Mouse (Mus musculus) CH12.LX (cell line): ENCODE results near the gene Armh1. TPM values are rescaled to one million over a fixed set of nuclear protein-coding genes. Genes with fewer than 3 reads are reported as not detected.
A peak's percentile ranks its signal among the peaks of the same experiment; 100 is the strongest.

ENCODE experiments used
- DNase-seq: peaks from one replicate; pipeline ENCODE4 v3.0.0-alpha.2; 2013; ENCODE audit errors: extremely low read depth
- H3K27ac ChIP-seq: 2 replicates; pipeline ENCODE4 v1.5.1; 2012; ENCODE audit warnings: low read depth, mild to moderate bottlenecking, control low read depth, moderate library complexity; ENCODE audit not compliant: insufficient read depth
- H3K27me3 ChIP-seq: replicated peaks from 2 replicates; pipeline ENCODE3; 2012; ENCODE audit warnings: inconsistent platforms
- H3K36me3 ChIP-seq, 2 experiments: replicated peaks in 1 of 2; 2 replicates each; pipeline versions ENCODE3 to v1.6.1; 2012; ENCODE audit warnings: inconsistent platforms in 1 of 2, low read length in 1 of 2, mild to moderate bottlenecking in 1 of 2, mixed read lengths in 1 of 2, moderate library complexity in 1 of 2; ENCODE audit not compliant: control insufficient read depth in 1 of 2, insufficient read depth in 1 of 2
- H3K4me1 ChIP-seq, 2 experiments: 2 replicates each; pipeline ENCODE4 v1.6.1; 2012; ENCODE audit warnings: inconsistent platforms in 1 of 2, moderate library complexity in 1 of 2; ENCODE audit not compliant: insufficient read depth in 2 of 2, control insufficient read depth in 1 of 2
- H3K4me2 ChIP-seq: 2 replicates; pipeline ENCODE4 v1.6.1; 2012; ENCODE audit warnings: low read depth, mild to moderate bottlenecking, control low read depth; ENCODE audit not compliant: poor library complexity, insufficient read depth, severe bottlenecking
- H3K4me3 ChIP-seq, 3 experiments: fragments of 150-350 bp in 1 of 3; sonication (generic) in 1 of 3; replicated peaks in 1 of 3; 2 replicates each; pipeline versions ENCODE3 to v1.5.1; 2011 to 2012; ENCODE audit warnings: low read depth in 2 of 3, low read length in 2 of 3, mild to moderate bottlenecking in 2 of 3, moderate library complexity in 2 of 3, control low read depth in 1 of 3, improper control_type of control experiment in 1 of 3, inconsistent platforms in 1 of 3, mixed read lengths in 1 of 3; ENCODE audit not compliant: poor library complexity in 1 of 3
- H3K79me2 ChIP-seq: replicated peaks from 2 replicates; pipeline ENCODE4 v1.6.1; 2012; ENCODE audit warnings: mild to moderate bottlenecking, moderate library complexity; ENCODE audit not compliant: control insufficient read depth, poor library complexity, insufficient read depth, severe bottlenecking; ENCODE audit errors: extremely low read depth
- H3K9ac ChIP-seq: 2 replicates; pipeline ENCODE4 v1.6.1; 2012; ENCODE audit warnings: low read depth, mild to moderate bottlenecking, control low read depth, moderate library complexity; ENCODE audit not compliant: insufficient read depth
- H3K9me3 ChIP-seq: replicated peaks from 2 replicates; pipeline ENCODE3; 2012; ENCODE audit warnings: low read length, inconsistent platforms, mixed read lengths
- BHLHE40 ChIP-seq: IDR thresholded peaks from 2 replicates; pipeline ENCODE4 v1.6.1; 2011; ENCODE audit warnings: mild to moderate bottlenecking, low read depth, low read length, improper control_type of control experiment
- CTCF ChIP-seq, 2 experiments: IDR thresholded peaks in 1 of 2; conservative IDR thresholded peaks in 1 of 2; 2 replicates each; pipeline ENCODE4 v1.5.1; 2011 to 2012; ENCODE audit warnings: low read depth in 2 of 2, low read length in 2 of 2, improper control_type of control experiment in 1 of 2, inconsistent platforms in 1 of 2, mild to moderate bottlenecking in 1 of 2, moderate library complexity in 1 of 2
- E2F4 ChIP-seq: IDR thresholded peaks from 2 replicates; pipeline ENCODE4 v1.6.1; 2011; ENCODE audit warnings: low read depth, low read length, improper control_type of control experiment; ENCODE audit not compliant: insufficient replicate concordance
- ELF1 ChIP-seq: IDR thresholded peaks from 2 replicates; pipeline ENCODE4 v1.6.1; 2014; ENCODE audit warnings: low read depth, mild to moderate bottlenecking, inconsistent platforms, low read length, improper control_type of control experiment
- EP300 ChIP-seq: IDR thresholded peaks from 2 replicates; pipeline ENCODE4 v1.6.1; 2011; ENCODE audit warnings: low read length, improper control_type of control experiment
- ETS1 ChIP-seq: conservative IDR thresholded peaks from 2 replicates; pipeline ENCODE4 v1.6.1; 2012; ENCODE audit warnings: low read depth, mild to moderate bottlenecking, inconsistent platforms, low read length, improper control_type of control experiment, moderate library complexity
- GABPA ChIP-seq: IDR thresholded peaks from 2 replicates; pipeline ENCODE4 v1.6.1; 2012; ENCODE audit warnings: low read depth, low read length, improper control_type of control experiment, inconsistent platforms; ENCODE audit not compliant: insufficient replicate concordance
- HCFC1 ChIP-seq: IDR thresholded peaks from 2 replicates; pipeline ENCODE4 v1.6.1; 2012; ENCODE audit warnings: low read depth, mild to moderate bottlenecking, inconsistent platforms, low read length, improper control_type of control experiment
- IRF4 ChIP-seq: IDR thresholded peaks from 2 replicates; pipeline ENCODE4 v1.6.1; 2014; ENCODE audit warnings: low read depth, mild to moderate bottlenecking, inconsistent platforms, low read length, improper control_type of control experiment
- JUN ChIP-seq: IDR thresholded peaks from 2 replicates; pipeline ENCODE4 v1.6.1; 2011; ENCODE audit warnings: low read depth, mild to moderate bottlenecking, low read length, improper control_type of control experiment, moderate library complexity; ENCODE audit not compliant: insufficient read depth
- JUND ChIP-seq: conservative IDR thresholded peaks from 2 replicates; pipeline ENCODE4 v1.6.1; 2011; ENCODE audit warnings: low read depth, low read length, improper control_type of control experiment
- KAT2A ChIP-seq: IDR thresholded peaks from 2 replicates; pipeline ENCODE4 v1.6.1; 2012; ENCODE audit warnings: low read length, improper control_type of control experiment, inconsistent platforms; ENCODE audit not compliant: insufficient replicate concordance
- MAFK ChIP-seq: IDR thresholded peaks from 2 replicates; pipeline ENCODE4 v1.6.1; 2011; ENCODE audit warnings: low read length, improper control_type of control experiment; ENCODE audit not compliant: insufficient replicate concordance
- MAX ChIP-seq: IDR thresholded peaks from 2 replicates; pipeline ENCODE4 v1.6.1; 2011; ENCODE audit warnings: low read length, improper control_type of control experiment
- MEF2A ChIP-seq: IDR thresholded peaks from 2 replicates; pipeline ENCODE4 v1.6.1; 2014; ENCODE audit warnings: low read depth, mild to moderate bottlenecking, inconsistent platforms, low read length, improper control_type of control experiment, borderline replicate concordance
- MXI1 ChIP-seq: IDR thresholded peaks from 2 replicates; pipeline ENCODE4 v1.6.1; 2011; ENCODE audit warnings: mild to moderate bottlenecking, low read depth, low read length, improper control_type of control experiment
- NELFE ChIP-seq: IDR thresholded peaks from 2 replicates; pipeline ENCODE4 v1.6.1; 2011; ENCODE audit warnings: low read depth, low read length, improper control_type of control experiment
- PAX5 ChIP-seq: IDR thresholded peaks from 2 replicates; pipeline ENCODE4 v1.6.1; 2012; ENCODE audit warnings: low read length, inconsistent platforms, mixed read lengths
- RAD21 ChIP-seq: IDR thresholded peaks from 2 replicates; pipeline ENCODE4 v1.6.1; 2011; ENCODE audit warnings: low read depth, mild to moderate bottlenecking, low read length, improper control_type of control experiment, moderate library complexity
- SIN3A ChIP-seq: IDR thresholded peaks from 2 replicates; pipeline ENCODE4 v1.6.1; 2012; ENCODE audit warnings: low read length, improper control_type of control experiment, inconsistent platforms
- SMC3 ChIP-seq: IDR thresholded peaks from 2 replicates; pipeline ENCODE4 v1.6.1; 2011; ENCODE audit warnings: low read depth, low read length, improper control_type of control experiment
- TBP ChIP-seq: conservative IDR thresholded peaks from 2 replicates; pipeline ENCODE4 v1.6.1; 2011; ENCODE audit warnings: low read depth, low read length, improper control_type of control experiment
- TCF12 ChIP-seq: IDR thresholded peaks from 2 replicates; pipeline ENCODE4 v1.6.1; 2014; ENCODE audit warnings: low read depth, mild to moderate bottlenecking, inconsistent platforms, low read length, improper control_type of control experiment
- UBTF ChIP-seq: IDR thresholded peaks from 2 replicates; pipeline ENCODE4 v1.6.1; 2012; ENCODE audit warnings: low read depth, mild to moderate bottlenecking, inconsistent platforms, low read length, improper control_type of control experiment, moderate library complexity
- USF1 ChIP-seq: IDR thresholded peaks from 2 replicates; pipeline ENCODE4 v1.6.1; 2014; ENCODE audit warnings: low read depth, mild to moderate bottlenecking, inconsistent platforms, low read length, improper control_type of control experiment
- USF2 ChIP-seq: conservative IDR thresholded peaks from 2 replicates; pipeline ENCODE4 v1.6.1; 2011; ENCODE audit warnings: low read depth, low read length, improper control_type of control experiment
- ZC3H11A ChIP-seq: IDR thresholded peaks from 2 replicates; pipeline ENCODE4 v1.6.1; 2012; ENCODE audit warnings: low read depth, mild to moderate bottlenecking, inconsistent platforms, low read length, improper control_type of control experiment
- ZKSCAN1 ChIP-seq: IDR thresholded peaks from 2 replicates; pipeline ENCODE4 v1.6.1; 2012; ENCODE audit warnings: low read depth, inconsistent platforms, low read length, improper control_type of control experiment, borderline replicate concordance
- ZNF384 ChIP-seq: IDR thresholded peaks from 2 replicates; pipeline ENCODE4 v1.6.1; 2012; ENCODE audit warnings: low read depth, low read length, improper control_type of control experiment, inconsistent platforms
- dilution Hi-C: fragments of 300-500 bp; cut with MboI; formaldehyde crosslinking; loops from 2 replicates; pipeline ENCODE4 v1.14.3; 2020; ENCODE audit warnings: low sequenced_read_pairs; ENCODE audit not compliant: extremely low pct_unique_long_range_greater_than_20kb, extremely low pct_ligation_motif_present
- in situ Hi-C: fragments of 300-500 bp; cut with MboI; formaldehyde crosslinking; loops from 3 replicates; pipeline ENCODE4 v1.14.3; 2019; ENCODE audit warnings: low sequenced_read_pairs, low pct_ligation_motif_present, low pct_unique_long_range_greater_than_20kb, mixed read lengths
- polyA plus RNA-seq: library from polyadenylated mRNA; unstranded; fragments of >175 nt; gene quantifications from 2 replicates; pipeline ENCODE4 v1.2.1, GENCODE M21; 2012; ENCODE audit warnings: low read depth; ENCODE audit not compliant: insufficient read length
- total RNA-seq, 2 experiments: library from RNA; depleted of rRNA; stranded (reverse); fragments of 300-350 nt in 1 of 2; fragments of >200 nt in 1 of 2; gene quantifications; 2 replicates each; pipeline ENCODE4 v1.2.3; 2012 to 2014

Gene Armh1
- total and polyA plus RNA-seq, 3 experiments = not detected

GRCm38 (mm10) chr4:117252351-117252750 lies 426 bp upstream of the Armh1 start:
- Histone ChIP-seq H3K36me3 (no peaks in the 10 kb centered on the region), H3K4me1 (peaks cover 0 to 34% of the 10 kb centered on the region in 2 experiments; a peak in 2 of 4 replicates), H3K4me3 (peak overlapping the region in 2 of 3 experiments; percentile 30 to 63), H3K9ac (peak overlapping the region; percentile 64), H3K79me2 (no peaks in the 10 kb centered on the region), H3K27me3 (peaks cover 8% of the 10 kb centered on the region), H3K27ac (no peak overlapping the region), H3K9me3 (peaks cover 8% of the 10 kb centered on the region), H3K4me2 (peak overlapping the region; percentile 93)
- no peak for TF ChIP-seq JUN
- no peak for TF ChIP-seq ETS1
- TF ChIP-seq MEF2A = no peak
- no peak for TF ChIP-seq ZKSCAN1
- TF ChIP-seq RAD21 = no peak
- no peak for TF ChIP-seq TCF12
- TF ChIP-seq HCFC1 = no peak
- no peak for TF ChIP-seq GABPA
- no peak for TF ChIP-seq CTCF (conservative IDR thresholded peaks at IDR 0.05 in 1 of 2, IDR thresholded peaks at IDR 0.05 in 1 of 2; ENCODE audit: low read depth in 2 of 2, low read length in 2 of 2)
- TF ChIP-seq KAT2A = no peak
- no peak for TF ChIP-seq UBTF
- TF ChIP-seq MAFK = no peak
- no peak for TF ChIP-seq MXI1
- TF ChIP-seq USF2 = no peak
- TF ChIP-seq ZNF384 = no peak
- TF ChIP-seq USF1 = no peak
- no peak for TF ChIP-seq ELF1
- no peak for TF ChIP-seq SIN3A
- in situ Hi-C loops = no loop called here
- no peak for DNase-seq
- dilution Hi-C loops = no loop called here

- in situ Hi-C loops = no loop called here
- no peak overlapping the region for H3K9ac ChIP-seq
- peaks cover 8% of the 10 kb centered on the region for H3K9me3 ChIP-seq
- no peaks in the 10 kb centered on the region for H3K36me3 ChIP-seq
- dilution Hi-C loops = no loop called here
- H3K4me1 ChIP-seq = peaks cover 2 to 45% of the 10 kb centered on the region in 2 experiments; a peak in 3 of 4 replicates
- peaks cover 8% of the 10 kb centered on the region for H3K27me3 ChIP-seq
- no peak for TF ChIP-seq BHLHE40
- no peak for TF ChIP-seq EP300
- no peak for TF ChIP-seq IRF4
- no peak for TF ChIP-seq PAX5
- TF ChIP-seq NELFE = no peak
- TF ChIP-seq E2F4 = no peak
- TF ChIP-seq ELF1 = no peak
- no peak for TF ChIP-seq ZC3H11A
- TF ChIP-seq TBP = no peak
- no peak for TF ChIP-seq SMC3
- TF ChIP-seq JUND = no peak
- no peak for TF ChIP-seq ZNF384
- TF ChIP-seq TCF12 = no peak
- no peak for TF ChIP-seq MAX
- no peak for TF ChIP-seq HCFC1
- DNase-seq = no peak
- H3K4me3 ChIP-seq = no peak overlapping the region
- no peak overlapping the region for H3K4me2 ChIP-seq
- no peak overlapping the region for H3K27ac ChIP-seq
- H3K79me2 ChIP-seq = no peaks in the 10 kb centered on the region
Observed at GRCm38 (mm10) chr4:117250982-117251381, 943 bp downstream of the Armh1 start.
